Mouse (Mus musculus) hindbrain, embryonic 10.5 days (tissue): ENCODE results near the gene Shc4. TPM values are rescaled to one million over a fixed set of nuclear protein-coding genes. Genes with fewer than 3 reads are reported as not detected.

Experiments
- polyA plus RNA-seq: library from polyadenylated mRNA; unstranded; fragments of >200 nt; fragmentation: Nextera tagmentation; extraction: Ambion mirVana; gene quantifications from 2 replicates; pipeline ENCODE4 v1.2.1, GENCODE M21; 2016

Shc4 gene
- polyA plus RNA-seq, 1 experiment from 2014 or later, result 1.2 TPM

Other genes starting within 250 kb of the Shc4 start
- 0.17 and 0.21 TPM in 2 replicates for gene Gm9913, start 219.1 kb downstream of the Shc4 start, polyA plus RNA-seq
- gene Fbn1, start 216.2 kb downstream of the Shc4 start, polyA plus RNA-seq, result 6.1 and 7.0 TPM in 2 replicates
- 8.5 and 11.8 TPM in 2 replicates for gene Cep152, start 99.0 kb downstream of the Shc4 start, polyA plus RNA-seq
- 142 and 175 TPM in 2 replicates for gene Eid1, start 51.1 kb downstream of the Shc4 start, polyA plus RNA-seq
- gene Secisbp2l, start 58.7 kb upstream of the Shc4 start, polyA plus RNA-seq, result 16.7 and 18.5 TPM in 2 replicates
- 32.3 and 34.3 TPM in 2 replicates for gene Galk2, start 135.0 kb upstream of the Shc4 start, polyA plus RNA-seq
- 69.2 and 97.0 TPM in 2 replicates for gene Cops2, start 135.0 kb upstream of the Shc4 start, polyA plus RNA-seq